Mouse (Mus musculus): Measurements from ENCODE around the gene 4930558K02Rik. TPM values are rescaled to one million over a fixed set of nuclear protein-coding genes. Genes with fewer than 3 reads are reported as not detected.

4930558K02Rik gene
- polyA plus RNA-seq (2016; fragmentation: Nextera tagmentation; extraction: Ambion mirVana): 0.14 TPM in 1 of 2 replicates, not detected in the other

DNA sequence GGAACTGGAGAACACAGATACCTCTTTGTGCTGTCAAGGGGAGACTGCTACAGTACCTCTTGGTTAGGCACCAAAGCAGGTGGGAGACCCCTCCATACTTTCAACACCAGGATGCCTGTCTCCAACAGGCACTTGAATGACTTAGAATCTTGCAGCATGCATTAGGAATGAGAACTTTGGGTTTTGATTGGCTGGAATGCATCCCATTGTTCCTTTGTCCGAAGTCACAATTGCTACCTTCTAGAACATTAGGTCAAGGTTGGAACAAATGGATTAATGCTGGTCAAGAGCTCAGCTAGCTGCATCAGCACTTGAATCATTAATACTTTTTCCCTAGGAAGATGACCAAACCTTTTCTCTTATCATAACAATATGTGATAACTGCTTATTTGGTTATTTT lies at the start of gene 4930558K02Rik:
4930558K02Rik (minus strand) TSS at position 101 of the 400 bp plus-strand sequence.
- no peaks in the 10 kb centered on the region for H3K36me3 ChIP-seq
- 83% methylated on average over 1 of the region's 1 CpGs for WGBS
- no peak for DNase-seq (ENCODE audit: low spot score)
- no peaks in the 10 kb centered on the region for H3K9me3 ChIP-seq (replicated peaks)
- peaks cover 14% of the 10 kb centered on the region for H3K4me1 ChIP-seq
- no peak within 1 kb of the TSS for H3K27ac ChIP-seq (replicated peaks)
- H3K4me3 ChIP-seq: no peak within 1 kb of the TSS
- no peaks in the 10 kb centered on the region for H3K27me3 ChIP-seq (ENCODE audit: low read depth, poor library complexity, severe bottlenecking)

DNA sequence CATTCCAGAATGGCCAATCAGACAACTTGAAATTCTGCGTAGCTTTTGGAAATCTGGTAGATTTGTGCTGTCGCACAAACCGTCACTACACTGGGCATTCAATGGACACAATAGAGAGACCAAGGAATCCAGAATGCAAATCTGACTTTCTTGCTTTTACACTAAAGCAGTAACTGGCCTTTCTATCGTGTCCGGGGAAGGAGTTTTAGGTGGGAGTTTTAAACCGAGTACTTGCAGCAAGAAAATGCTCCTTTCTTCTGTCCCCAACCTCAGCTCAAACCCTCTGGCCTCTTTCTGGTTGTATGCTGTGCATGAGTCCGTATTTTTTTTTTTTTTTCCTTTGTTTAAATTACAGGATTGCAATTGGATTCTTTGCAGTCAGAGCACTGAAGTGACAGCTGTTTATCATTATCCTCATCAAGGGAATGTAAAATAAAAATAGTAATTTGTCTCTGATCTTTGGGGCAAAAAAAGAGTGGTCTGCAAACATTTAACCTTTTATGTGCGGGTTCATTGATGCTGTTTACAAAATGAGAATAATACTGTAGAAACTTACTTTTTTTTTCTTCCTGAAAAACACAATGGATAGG lies 44.3 kb upstream of the 4930558K02Rik start:
- WGBS: 68% methylated on average over 8 of the region's 8 CpGs

DNA sequence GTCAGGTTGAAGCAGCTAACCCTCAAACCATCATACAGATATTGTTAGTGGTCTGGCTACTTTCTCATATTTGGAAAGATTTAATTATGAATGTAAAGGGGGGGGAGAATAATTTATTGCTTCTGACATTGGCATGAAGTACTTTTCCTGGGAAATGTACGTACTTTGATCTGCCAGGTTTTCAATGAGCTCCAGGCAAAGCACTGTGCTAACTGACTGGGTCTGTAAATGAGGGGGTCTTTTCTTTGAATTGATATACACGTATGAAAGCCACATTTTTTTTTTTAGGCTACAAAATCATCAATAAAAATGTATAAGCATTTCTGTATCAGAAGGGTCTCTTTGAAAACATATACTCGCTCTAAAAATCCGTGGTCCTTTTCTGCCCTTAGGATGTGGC lies 41.3 kb upstream of the 4930558K02Rik start:
- no peak overlapping the region for H3K27ac ChIP-seq (replicated peaks)
- WGBS: 79% methylated on average over 4 of the region's 4 CpGs

More for the DNA sequence above, 44.3 kb upstream of the 4930558K02Rik start:
- Histone ChIP-seq H3K4me1 (peaks cover 25% of the 10 kb centered on the region), H3K27ac (replicated peaks) (0 out of 2 replicates have a peak overlapping the region, but pooled peaks have one; percentile 42), H3K27me3 (ENCODE audit: low read depth, poor library complexity, severe bottlenecking) (no peaks in the 10 kb centered on the region), H3K9me3 (replicated peaks) (no peaks in the 10 kb centered on the region), H3K4me3 (no peak overlapping the region), H3K36me3 (no peaks in the 10 kb centered on the region)
- no peak for DNase-seq (ENCODE audit: low spot score)

DNA sequence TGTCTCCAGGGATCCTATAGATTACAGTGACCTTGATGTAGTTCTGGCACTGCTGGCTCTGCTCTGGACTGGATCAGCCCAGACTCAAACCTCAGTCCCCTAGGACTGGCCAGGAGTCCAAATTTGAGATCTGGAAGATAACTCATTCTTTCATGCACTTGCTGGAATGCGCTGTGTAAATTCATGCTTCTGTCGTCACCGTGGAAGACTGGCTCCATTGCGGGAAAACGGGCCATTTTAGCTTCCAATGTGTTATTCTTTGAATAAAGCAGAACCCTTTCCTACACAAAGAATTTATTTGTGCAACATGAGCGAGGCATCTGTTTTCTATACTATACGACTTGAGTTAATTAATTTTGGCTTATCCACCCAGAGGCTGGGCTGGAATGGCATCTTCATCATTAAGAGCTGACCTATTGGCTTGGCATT lies 40.9 kb upstream of the 4930558K02Rik start:
- 80% methylated on average over 7 of the region's 7 CpGs for WGBS

More for the DNA sequence above, 41.3 kb upstream of the 4930558K02Rik start:
- peaks cover 25% of the 10 kb centered on the region for H3K4me1 ChIP-seq
- no peaks in the 10 kb centered on the region for H3K9me3 ChIP-seq (replicated peaks)
- H3K27me3 ChIP-seq (ENCODE audit: low read depth, poor library complexity, severe bottlenecking): no peaks in the 10 kb centered on the region
- DNase-seq (ENCODE audit: low spot score): no peak
- H3K36me3 ChIP-seq: no peaks in the 10 kb centered on the region
- H3K4me3 ChIP-seq: no peak overlapping the region

DNA sequence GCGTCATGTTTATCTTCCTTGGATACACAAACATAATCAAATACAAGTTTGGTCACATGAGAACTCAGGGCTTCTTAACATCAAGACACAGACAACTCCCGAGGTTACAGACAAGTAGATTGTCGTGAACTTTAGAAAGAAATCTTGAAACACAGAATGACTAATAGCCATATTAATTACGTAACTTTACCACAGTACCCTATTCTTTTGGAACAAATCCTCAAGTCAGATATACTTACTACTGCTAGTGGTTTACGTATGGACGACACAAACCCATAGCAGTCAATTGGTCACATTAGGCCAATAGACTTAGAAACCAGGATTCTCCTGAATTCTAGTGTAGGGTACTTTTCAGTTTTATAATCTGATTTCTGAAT lies 39.2 kb upstream of the 4930558K02Rik start:
- H3K27me3 ChIP-seq (ENCODE audit: low read depth, poor library complexity, severe bottlenecking): no peaks in the 10 kb centered on the region
- no peaks in the 10 kb centered on the region for H3K36me3 ChIP-seq
- H3K27ac ChIP-seq (replicated peaks): no peak overlapping the region
- DNase-seq (ENCODE audit: low spot score): no peak
- peaks cover 22% of the 10 kb centered on the region for H3K4me1 ChIP-seq
- H3K4me3 ChIP-seq: no peak overlapping the region
- 81% methylated on average over 6 of the region's 6 CpGs for WGBS
- H3K9me3 ChIP-seq (replicated peaks): no peaks in the 10 kb centered on the region

More for the DNA sequence above, 40.9 kb upstream of the 4930558K02Rik start:
- H3K27ac ChIP-seq (replicated peaks): no peak overlapping the region
- H3K27me3 ChIP-seq (ENCODE audit: low read depth, poor library complexity, severe bottlenecking): no peaks in the 10 kb centered on the region
- peaks cover 25% of the 10 kb centered on the region for H3K4me1 ChIP-seq
- no peak overlapping the region for H3K4me3 ChIP-seq
- no peaks in the 10 kb centered on the region for H3K36me3 ChIP-seq
- H3K9me3 ChIP-seq (replicated peaks): no peaks in the 10 kb centered on the region
- no peak for DNase-seq (ENCODE audit: low spot score)

DNA sequence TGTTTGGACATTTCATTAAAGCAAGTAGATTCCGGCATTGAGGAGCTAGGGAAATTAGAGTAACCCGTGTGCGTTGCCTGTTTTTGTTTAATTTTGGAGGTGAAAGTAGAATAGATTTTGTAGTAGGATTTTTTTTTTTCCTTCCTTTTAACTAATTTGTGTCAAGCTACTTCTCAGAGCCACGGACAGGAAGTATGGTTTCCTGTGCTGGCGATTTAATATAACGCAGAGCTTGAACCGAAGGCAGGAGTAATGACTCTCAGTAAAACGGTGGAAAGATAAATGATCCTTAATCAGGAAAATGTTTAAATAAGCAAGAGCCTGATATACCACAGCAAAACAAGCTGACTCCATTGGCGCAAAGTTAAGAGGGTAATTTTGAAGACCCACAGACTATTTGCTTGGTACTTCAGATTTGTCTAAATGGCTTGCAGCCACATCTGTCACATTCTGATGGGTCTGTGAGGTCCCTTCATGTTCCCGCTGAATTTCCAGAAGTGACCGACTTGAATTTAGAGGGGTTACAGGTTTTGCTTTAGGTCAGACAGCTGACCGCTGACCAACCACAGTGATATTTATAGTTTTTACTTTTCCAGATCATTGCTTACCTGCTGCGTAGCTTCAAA lies 38.7 kb upstream of the 4930558K02Rik start:
- Histone ChIP-seq H3K27me3 (ENCODE audit: low read depth, poor library complexity, severe bottlenecking) (no peaks in the 10 kb centered on the region), H3K9me3 (replicated peaks) (no peaks in the 10 kb centered on the region), H3K4me3 (no peak overlapping the region), H3K27ac (replicated peaks) (no peak overlapping the region), H3K4me1 (peaks cover 21% of the 10 kb centered on the region), H3K36me3 (no peaks in the 10 kb centered on the region)
- 76% methylated on average over 13 of the region's 13 CpGs for WGBS
- no peak for DNase-seq (ENCODE audit: low spot score)

DNA sequence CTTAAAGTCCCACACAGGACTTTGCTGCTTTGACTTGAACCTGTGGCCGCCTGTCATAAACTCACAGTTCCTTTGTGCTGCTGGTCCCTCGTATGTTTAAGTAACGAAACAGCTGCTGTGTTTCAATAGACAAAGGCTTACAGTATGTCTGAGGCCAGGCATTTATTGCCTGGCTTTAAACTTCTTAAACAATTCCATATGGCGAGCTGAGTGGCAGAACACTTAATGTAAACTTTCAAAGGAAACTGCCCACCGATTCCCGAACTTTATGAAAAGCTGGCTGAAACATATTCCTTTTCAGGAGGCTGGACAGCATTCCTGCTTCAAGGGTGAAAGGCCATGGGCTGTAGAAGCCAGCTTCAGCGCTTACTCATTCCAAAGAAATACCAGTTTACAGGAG lies 37.5 kb upstream of the 4930558K02Rik start:
- H3K9me3 ChIP-seq (replicated peaks): no peaks in the 10 kb centered on the region
- H3K4me3 ChIP-seq: no peak overlapping the region
- H3K27ac ChIP-seq (replicated peaks): no peak overlapping the region; the same call in 1 of the 2 replicates
- 72% methylated on average over 7 of the region's 7 CpGs for WGBS
- H3K27me3 ChIP-seq (ENCODE audit: low read depth, poor library complexity, severe bottlenecking): no peaks in the 10 kb centered on the region
- H3K4me1 ChIP-seq: peaks cover 21% of the 10 kb centered on the region
- no peak for DNase-seq (ENCODE audit: low spot score)
- H3K36me3 ChIP-seq: no peaks in the 10 kb centered on the region

DNA sequence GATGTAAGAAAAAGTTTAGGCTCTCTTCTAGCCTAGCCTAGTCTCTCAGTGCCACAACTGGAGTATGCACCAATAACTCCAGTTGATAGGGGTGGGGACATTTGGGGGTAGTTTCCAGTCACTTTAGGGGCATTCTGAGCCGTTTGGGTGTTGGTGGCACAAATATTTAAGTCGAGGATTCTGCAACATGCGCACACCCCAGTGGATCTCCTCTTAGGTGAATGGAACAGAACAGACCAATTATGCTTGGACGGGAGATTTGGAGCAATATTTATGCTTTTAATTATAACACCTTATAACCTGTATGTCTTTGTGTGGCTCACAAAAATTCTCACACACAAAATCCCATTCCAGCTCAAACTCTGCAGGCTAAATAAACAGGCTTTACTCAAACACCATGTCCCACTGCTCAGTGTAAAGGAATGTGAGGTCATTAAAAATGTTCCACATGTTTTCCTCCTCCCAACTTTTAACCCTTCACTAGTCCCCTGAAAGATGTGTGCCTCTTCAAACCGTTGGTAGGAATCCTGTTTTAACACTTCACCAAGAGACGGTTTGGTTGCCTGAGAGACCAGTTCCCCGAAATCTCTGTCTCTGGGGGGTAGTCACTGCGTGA lies 35.9 kb upstream of the 4930558K02Rik start:
- WGBS: 74% methylated on average over 8 of the region's 8 CpGs
- Histone ChIP-seq H3K36me3 (no peaks in the 10 kb centered on the region), H3K4me1 (peaks cover 12% of the 10 kb centered on the region), H3K27ac (replicated peaks) (no peak overlapping the region), H3K27me3 (ENCODE audit: low read depth, poor library complexity, severe bottlenecking) (no peaks in the 10 kb centered on the region), H3K9me3 (replicated peaks) (no peaks in the 10 kb centered on the region), H3K4me3 (no peak overlapping the region)
- no peak for DNase-seq (ENCODE audit: low spot score)

DNA sequence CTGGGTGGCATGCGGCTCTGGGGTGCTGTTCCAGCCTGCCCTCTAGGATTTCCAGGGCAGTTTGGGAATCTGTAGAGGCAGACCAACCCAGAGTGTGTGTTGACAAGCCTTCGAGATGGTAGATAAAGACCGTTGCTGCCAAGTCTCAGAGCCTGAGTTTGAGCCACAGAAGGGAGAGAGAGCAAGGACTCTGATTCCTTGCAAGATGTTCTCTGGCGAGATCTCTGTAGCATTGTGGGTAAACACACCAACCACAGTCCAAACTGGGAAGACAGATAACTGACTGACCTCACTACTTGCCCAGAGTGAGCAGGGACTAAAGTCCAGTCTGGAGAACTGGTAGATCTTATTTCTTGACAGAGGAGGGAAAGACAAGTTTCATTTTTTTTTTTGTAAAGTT lies 34.1 kb upstream of the 4930558K02Rik start:
- no peak for DNase-seq (ENCODE audit: low spot score)
- Histone ChIP-seq H3K9me3 (replicated peaks) (no peaks in the 10 kb centered on the region), H3K27me3 (ENCODE audit: low read depth, poor library complexity, severe bottlenecking) (no peaks in the 10 kb centered on the region), H3K36me3 (no peaks in the 10 kb centered on the region), H3K27ac (replicated peaks) (0 out of 2 replicates have a peak overlapping the region, but pooled peaks have one; percentile 6), H3K4me3 (no peak overlapping the region), H3K4me1 (peaks cover 14% of the 10 kb centered on the region)
- 89% methylated on average over 4 of the region's 4 CpGs for WGBS

DNA sequence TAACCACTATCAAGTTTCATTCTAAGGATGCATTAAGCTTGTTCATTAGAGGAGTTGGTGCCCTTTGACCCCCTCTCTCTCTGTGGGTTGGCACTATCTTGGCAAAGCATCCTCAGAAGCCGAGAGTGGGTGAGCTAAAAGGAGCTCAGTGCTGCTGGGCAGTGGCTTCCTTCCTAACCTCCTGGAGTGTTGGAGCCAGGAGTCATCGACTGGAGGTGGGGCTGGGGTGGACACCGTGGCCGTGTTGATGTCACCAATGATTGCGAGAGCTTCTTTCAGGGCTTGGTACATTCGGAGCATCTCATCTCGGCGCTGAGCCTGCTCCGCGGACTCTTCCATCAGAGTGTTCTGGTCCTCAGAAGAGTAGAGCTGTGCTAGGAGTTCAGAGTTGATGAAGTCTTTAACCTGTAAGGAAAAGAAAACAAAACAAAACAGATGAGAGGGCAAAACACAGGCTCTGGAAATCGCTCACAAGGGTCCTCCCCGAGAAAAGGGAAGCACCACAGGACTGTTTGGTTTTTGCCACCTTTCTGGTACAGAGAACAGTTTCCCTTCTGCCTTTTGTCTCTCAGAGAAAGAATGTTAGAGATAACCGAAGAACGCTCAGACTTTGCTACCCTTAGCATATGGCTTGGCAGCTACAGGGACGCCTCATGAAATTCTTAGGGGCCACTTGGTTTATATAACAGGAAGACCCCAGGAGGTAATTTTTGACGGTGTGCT lies 32.2 kb upstream of the 4930558K02Rik start:
- 82% methylated on average over 16 of the region's 16 CpGs for WGBS
- Histone ChIP-seq H3K27me3 (ENCODE audit: low read depth, poor library complexity, severe bottlenecking) (no peaks in the 10 kb centered on the region), H3K27ac (replicated peaks) (0 out of 2 replicates have a peak overlapping the region, but pooled peaks have one; percentile 33), H3K36me3 (no peaks in the 10 kb centered on the region), H3K4me1 (peaks cover 16% of the 10 kb centered on the region), H3K4me3 (no peak overlapping the region), H3K9me3 (replicated peaks) (no peaks in the 10 kb centered on the region)
- DNase-seq (ENCODE audit: low spot score): no peak

DNA sequence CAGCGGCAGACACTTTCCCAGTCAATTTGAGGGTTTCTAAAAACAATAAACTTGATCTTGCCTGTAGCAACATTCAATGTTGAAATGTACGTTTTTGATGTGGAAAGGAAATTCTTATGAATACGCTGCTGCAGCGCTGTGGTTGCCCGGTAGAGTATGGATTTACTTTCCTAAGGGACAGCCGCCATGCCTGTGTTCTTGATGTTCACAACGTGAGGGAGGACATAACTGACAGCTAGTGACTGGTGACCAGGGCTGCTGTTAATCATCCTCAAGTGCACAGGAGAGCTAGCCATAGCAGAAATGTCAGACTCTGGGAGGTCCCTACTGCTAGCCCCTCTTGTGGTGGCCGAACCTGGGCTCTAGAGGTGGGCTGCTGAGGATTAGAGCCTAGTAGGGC lies 29.6 kb upstream of the 4930558K02Rik start:
- Histone ChIP-seq H3K9me3 (replicated peaks) (no peaks in the 10 kb centered on the region), H3K27me3 (ENCODE audit: low read depth, poor library complexity, severe bottlenecking) (no peaks in the 10 kb centered on the region), H3K4me3 (no peak overlapping the region), H3K27ac (replicated peaks) (peak overlapping the region; percentile 61; the same call in 1 of the 2 replicates), H3K36me3 (no peaks in the 10 kb centered on the region), H3K4me1 (peaks cover 29% of the 10 kb centered on the region)
- WGBS: 76% methylated on average over 8 of the region's 8 CpGs
- no peak for DNase-seq (ENCODE audit: low spot score)

DNA sequence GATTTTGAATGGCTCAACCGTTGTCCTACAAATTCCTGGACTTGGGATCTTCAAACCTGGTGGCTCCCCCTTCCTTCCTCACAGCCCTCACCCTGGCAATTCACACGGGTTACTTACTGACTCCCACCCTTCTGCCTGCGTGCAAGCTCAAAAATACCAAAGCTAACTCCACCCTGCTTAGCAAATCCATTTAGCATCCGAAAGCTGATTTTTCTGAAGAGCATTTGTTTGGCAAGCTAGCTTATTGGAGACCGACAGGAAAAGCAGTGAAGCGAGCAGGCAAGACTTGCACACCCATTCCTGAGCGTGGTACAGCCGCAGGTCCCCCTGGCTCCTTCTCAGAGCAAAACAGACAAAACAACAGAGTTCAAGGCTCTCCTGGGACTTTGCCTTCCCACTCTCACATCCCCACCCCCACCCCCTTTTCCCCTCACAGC lies 29.2 kb upstream of the 4930558K02Rik start:
- no peaks in the 10 kb centered on the region for H3K36me3 ChIP-seq
- no peak overlapping the region for H3K4me3 ChIP-seq
- H3K27ac ChIP-seq (replicated peaks): peak overlapping the region; percentile 61
- 41% methylated on average over 8 of the region's 8 CpGs for WGBS
- H3K9me3 ChIP-seq (replicated peaks): no peaks in the 10 kb centered on the region
- no peaks in the 10 kb centered on the region for H3K27me3 ChIP-seq (ENCODE audit: low read depth, poor library complexity, severe bottlenecking)
- no peak for DNase-seq (ENCODE audit: low spot score)
- H3K4me1 ChIP-seq: peaks cover 33% of the 10 kb centered on the region

Measured in midbrain, embryonic 10.5 days (tissue).